Mouse (Mus musculus): ENCODE measurements around the gene Tmco1.

Tmco1 gene

DNA sequence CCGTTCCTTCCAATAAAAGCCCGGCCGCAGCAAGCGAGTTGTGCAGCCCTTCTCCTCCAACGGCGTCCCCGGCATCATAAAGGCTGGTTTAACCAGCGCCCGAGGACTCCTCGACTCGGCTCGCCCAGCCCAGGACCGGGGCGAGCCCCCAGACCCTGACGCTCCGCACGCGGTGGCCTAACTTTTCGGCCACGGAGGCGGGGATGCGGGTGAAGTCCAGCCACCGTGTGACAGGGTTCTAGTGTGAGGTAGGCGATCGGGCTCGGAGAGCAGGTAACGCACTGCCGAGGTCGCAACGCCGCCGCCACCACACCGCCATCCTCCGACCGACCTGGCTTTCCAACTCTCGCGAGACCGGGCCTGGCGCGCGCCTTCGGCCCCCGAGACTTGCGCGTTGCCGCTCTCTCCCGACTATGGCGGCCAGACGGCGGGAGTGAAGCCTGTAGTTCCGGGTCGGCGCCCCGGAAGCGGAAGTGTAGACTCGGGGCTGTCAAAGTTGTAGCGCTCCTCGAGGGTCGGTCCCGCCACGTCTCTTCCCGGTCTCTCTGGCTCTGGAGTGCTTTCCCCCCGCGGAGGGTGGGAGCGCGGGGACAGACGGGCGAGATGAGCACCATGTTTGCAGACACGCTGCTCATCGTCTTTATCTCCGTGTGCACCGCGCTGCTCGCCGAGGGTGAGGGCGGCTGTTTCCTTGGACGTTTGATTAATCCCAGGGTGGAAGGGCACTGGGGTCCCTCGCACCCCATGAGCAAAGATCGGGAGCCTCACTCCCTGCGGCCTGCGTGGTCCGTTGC is at the start of gene Tmco1:
Tmco1 (plus strand) TSS at position 118 of the 794 bp plus-strand sequence.
- peak; percentile 94 for DNase-seq (ENCODE audit: low read depth, low spot score)

DNA sequence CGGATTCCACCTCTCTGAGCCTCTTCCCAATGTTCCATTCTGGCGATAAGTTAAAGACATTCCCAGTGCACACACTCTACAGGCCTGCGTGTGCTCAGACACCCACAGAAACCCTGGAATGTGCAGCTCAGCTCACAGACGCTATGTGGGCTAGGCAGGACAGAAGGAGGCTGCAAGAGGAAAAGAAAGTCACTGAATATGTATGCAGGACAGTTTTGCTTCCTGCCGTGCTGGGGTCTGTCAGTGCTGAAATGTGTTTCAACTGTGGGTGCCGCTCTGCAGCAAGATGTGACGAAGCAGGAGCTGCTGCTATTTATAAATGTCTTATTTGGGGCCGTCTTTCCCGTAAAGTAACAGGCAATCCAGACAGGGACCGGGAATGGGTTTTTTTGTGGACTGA is 48.5 kb upstream of the Tmco1 start:
- DNase-seq (ENCODE audit: low read depth, low spot score): no peak

DNA sequence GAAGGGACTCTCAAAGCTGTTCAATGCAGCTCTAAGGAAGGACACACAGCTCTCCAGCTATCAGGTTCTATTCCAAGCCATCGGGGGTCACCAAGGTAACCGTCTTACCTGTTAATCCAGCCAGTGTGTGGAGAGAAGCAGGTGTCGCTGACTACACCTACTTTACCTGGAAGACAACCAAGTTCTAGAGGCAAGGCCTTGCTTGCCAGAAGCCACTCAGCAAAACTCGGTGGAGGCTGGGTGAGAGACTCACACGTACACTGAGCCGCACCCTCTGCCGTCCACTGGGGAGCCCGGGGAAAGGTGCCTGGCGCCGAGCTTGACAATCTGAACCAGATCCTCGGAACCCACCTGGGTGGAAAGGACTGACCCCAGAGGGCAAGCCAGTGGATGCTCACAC is 46.4 kb upstream of the Tmco1 start:
- no peak for DNase-seq (ENCODE audit: low read depth, low spot score)

DNA sequence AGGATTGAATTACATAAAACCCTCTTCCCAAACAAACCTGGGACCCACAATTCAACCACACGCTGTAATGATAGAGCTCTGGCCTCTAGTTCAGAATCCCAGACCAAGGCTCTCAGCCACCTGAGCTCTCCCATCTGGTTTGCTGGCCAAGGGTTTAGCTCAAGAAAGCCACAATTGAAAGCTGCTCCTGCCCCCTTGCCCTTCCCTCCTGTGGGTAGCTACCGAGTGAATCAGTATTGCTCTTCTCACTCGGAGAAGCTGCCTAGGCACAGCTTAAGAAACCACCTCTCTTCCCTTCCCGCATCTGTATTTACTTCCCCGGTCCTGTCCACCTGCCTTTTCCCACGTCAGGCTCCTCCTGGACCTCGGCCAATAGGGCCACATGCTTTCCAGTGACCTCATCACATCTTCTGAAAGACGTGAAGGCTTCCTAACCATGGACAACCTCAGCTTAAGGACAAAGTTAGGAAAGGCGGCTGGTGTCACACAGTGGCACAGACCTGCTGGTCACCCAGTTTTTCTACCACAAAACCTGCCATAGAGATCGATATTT is 45.6 kb upstream of the Tmco1 start:
- no peak for DNase-seq (ENCODE audit: low read depth, low spot score)

DNA sequence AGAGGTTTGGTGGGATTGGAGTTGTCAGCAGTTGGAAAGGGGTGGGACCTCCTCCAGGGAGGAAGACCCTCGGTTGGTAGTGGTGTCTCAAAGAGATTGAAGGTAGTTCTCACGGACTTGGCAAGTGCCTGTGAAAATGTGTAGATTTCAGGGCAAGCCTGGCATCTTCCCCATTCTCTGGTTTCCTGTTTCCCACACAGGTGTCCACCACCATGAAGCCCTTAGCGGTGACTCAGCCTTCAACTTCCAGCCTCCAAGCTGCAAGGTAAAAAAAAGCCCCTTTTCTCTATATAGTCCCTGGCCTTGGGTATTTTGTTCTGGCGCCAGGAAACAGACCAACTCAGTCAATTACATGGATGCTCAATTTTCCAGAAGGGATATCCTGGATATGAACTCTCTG is 42.8 kb upstream of the Tmco1 start:
- DNase-seq (ENCODE audit: low read depth, low spot score): no peak

DNA sequence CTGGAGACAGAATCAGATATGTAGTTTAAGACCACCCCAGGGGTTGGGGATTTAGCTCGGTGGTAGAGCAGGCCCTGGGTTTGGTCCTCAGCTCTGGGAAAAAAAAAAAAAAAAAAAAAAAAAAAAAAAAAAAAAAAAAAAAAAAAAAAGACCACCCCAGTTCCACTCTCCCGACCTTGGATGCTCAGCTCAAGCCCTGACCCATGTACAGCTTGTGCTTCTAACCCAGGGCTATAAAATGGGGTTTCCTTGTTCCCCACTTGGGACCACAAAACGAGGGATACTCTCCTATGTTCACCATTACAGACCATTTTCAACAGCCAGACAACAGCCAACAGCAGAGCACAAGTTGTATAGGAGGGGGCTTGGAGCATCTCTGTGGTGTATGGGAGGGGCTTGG is 41.5 kb upstream of the Tmco1 start:
- DNase-seq (ENCODE audit: low read depth, low spot score): no peak

DNA sequence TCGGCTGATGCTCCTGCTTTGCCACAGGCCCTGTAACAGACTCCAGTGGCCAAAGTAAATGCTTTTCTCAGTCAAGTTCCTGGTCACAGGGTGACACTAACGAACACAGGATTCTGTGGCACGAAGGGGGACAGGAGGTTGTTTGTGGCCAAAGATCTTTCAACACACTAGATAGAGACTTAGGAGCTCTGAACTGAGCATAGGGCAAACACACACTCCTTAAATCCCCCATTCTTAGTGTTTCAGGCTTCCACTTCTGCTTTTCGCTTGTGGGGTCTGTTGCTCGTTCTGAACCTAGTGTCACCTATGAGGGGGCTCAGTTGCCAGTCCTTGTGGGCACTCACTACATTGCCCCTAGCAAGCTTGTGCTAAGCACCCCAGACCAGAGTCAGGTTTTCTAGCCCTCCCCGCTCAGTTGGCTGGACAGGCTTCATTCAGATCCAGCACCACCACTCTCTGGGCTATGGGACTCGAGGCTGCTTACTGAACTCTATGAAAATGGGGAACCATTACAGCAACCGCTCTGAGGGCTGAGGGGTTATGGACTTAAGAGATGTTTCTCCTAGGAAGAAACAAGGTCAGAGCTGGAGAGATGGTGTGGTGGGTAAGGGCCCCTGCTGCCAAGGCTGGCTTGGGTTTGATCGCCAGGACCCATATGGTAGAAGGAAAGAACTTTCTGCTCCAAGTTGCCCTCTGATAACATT is 39.7 kb upstream of the Tmco1 start:
- DNase-seq (ENCODE audit: low read depth, low spot score): no peak

DNA sequence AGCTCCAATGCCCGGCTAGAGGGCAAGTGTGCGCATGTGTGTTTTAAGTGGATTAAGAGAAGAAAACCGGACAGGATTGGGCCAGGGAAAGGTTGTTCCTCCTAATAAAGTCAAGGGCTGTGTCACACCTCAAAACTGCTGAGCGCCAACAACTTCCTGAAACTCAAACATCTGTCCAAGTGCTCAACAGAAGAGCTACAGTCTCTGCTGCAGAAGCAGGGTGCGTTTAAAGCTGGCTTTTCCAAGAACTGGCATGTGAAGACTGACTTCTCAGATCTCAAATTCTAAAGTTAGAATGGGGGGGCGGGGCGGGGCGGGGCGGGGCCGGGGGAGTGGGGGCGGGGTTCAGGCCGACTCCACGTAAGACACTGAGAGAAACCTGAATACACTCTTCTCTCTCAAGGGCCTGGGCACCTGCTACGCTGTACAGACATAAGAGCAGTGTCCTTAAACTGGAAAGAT is 38.8 kb upstream of the Tmco1 start:
- no peak for DNase-seq (ENCODE audit: low read depth, low spot score)

DNA sequence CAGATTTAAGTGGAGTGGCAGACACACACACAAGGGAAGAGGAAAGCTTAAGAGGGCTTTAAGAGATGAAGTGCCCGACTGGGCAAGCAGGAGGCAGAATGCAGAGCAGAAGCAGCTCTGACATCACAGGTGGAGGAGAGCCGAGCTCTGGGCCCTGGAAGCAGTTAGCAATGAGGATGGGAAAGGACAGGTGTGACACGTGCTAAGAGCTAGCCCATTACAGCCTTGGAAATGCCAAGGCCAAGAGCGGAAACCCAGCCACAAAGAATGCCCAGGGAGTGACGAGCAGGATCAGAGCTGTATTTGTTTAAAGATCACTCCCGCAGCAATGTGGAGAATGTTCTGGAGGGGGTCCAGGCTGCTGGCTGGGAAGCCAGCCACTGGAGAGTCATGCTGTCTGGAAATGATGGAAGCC is 38.3 kb upstream of the Tmco1 start:
- no peak for DNase-seq (ENCODE audit: low read depth, low spot score)

DNA sequence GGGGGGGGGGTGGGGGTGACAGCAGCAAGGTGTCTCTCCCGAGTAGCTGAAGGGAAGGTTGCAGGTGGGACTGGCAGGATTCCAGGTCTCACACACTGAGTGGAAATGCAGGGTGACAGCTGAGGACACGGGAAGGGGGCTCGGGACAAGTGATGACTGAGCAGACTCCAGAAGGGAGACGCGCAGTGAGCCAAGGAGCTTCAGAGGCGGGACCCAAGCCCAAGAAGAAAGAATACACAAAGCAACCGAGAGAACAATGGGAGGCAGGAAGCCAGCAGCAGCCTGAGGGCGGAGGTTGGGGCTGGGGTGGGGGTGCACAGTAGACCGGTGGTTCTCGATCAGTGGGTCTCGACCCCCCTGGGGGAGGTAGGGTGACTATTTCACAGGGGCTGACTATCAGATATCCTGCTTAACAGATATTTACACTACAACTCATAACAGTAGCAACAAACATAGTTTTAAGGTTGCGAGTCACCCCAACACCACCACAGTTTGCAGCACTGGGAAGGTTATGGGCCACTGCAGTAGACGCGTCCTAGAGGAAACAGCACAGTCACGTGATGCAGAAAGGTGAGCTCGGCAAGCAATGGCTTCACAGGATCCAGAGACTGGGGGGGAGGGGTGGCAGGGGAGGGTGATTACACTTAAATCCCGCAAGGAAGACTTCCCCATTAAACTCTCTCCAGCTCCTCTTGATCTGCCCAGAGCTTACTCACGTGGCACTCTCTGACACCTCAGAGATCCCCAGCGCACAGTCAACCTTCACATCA is 37.7 kb upstream of the Tmco1 start:
- DNase-seq (ENCODE audit: low read depth, low spot score): no peak

DNA sequence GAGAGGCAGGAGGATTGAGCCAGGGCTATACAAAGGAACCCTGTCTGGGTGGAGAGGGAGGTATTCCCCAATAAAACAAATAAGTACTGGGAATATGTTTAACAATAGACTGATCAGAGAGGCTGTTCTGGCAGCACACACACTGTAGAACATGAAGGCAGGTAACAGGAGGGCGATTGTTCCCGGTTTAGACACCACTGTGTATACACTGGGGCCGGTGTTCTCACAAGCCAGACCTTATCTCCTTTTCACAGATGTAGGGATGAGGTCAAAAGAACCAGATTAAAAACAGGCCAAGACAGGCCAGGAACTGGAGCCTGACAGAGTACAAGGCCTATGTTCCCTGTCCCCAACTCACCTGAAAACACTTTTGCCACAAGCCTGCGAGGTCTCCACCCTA is 36.9 kb upstream of the Tmco1 start:
- DNase-seq (ENCODE audit: low read depth, low spot score): no peak

DNA sequence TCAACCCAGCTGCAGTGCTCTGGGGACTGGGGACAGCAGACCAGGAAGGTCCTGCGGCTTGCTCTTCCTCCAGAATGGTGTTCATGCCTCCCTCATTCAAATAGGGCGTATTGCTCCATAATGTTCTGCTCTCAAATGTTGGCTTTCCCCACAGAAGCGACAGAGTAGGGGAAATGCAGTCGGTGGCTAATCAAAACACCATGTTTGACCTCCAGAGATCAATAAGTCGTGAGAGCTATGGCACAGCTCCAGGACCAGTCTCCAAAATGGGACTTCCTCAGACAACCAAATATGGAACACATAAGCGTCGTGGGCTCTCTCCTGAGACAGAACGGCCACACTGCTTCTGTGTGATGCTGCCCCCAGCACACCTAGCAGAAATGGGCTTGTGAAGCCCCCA is 36.3 kb upstream of the Tmco1 start:
- DNase-seq (ENCODE audit: low read depth, low spot score): no peak

DNA sequence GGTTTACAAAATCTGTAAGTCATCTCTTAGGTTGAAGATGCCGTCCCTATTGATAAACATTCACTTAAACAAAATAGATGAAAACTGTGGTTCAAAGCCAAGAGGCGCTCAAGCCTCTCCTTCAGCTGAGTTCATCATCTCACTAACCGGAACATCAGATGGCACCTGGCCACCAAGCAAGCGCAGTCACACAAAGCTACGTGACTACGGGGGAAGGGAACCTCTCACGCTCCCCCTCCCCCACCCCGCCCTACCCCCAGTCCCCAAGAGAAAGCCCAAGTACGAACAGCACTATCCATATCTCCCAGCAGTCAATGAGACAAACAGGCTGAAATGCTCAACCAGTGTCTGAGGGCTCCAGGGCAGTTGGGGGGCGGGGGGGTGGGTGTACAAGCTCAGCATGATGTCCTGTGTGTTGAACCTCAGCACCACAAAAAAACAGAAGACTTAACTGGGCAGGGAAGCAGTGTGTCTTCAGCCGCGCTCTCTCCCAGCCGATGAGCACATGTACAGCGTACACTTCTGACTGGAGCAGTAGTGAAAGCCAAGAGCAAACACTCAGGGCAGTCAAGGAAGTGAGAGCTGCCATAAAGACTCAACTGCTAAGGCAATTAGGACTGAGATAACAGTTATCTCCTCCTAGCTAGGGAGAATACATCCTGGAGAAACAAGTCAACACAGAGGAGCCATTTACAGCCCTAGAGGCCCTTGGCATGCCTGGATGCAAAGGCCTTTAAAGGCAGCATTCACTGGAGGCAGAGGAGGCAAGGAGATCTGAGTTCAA is 34.6 kb upstream of the Tmco1 start:
- DNase-seq (ENCODE audit: low read depth, low spot score): no peak

DNA sequence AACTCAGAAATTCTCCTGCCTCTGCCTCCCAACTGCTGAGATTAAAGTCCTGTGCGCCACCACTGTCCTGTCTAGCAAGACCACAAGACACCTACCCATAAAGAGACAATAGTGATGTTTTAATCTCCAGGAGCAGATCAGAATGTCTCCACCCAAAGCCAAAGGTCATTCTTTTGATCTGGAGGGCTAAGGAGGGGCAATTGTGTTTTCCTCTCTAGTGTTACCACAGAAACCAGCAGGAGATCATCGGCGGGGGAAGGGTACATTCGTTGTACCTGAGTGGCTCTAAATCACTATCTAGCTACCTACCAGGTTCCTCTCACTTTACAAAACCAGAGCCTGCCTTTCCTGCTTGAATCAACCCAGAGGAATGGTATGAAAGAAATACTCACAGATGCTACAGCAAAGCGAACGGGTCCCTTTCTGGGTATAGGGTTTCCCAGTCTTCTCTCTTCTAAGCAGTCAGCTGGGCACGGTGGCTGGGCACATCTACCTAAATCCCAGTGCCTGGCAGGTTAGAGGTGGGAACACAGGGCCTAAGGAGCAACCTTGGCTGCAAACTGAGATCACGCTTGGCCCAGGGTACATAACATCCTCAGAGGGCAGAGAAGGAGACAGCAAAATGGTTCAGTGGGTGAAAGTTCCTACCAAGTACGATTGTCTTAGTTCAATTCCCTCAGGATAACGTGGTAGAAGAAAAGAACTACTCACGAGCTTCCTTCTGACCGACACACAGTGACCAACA is 33.4 kb upstream of the Tmco1 start:
- DNase-seq (ENCODE audit: low read depth, low spot score): no peak

DNA sequence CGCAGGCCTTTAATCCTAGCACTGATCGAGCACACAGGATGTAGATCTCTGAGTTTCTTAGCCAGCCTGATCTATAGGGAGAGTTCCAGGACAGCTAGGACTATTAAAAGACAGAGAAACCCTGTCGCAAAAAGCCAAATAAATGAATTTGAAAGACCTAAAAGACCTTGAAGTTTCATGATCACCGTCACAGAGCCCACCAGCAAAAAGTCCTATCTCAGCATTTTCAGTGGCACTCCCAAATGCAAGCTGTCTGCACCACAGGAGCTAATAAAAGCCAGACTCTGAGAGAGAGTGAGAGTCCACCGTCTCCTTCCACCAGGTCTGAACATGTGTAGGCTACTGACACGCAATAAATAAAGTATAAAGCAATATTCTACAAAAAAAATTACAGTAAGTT is 29.8 kb upstream of the Tmco1 start:
- no peak for DNase-seq (ENCODE audit: low read depth, low spot score)

DNA sequence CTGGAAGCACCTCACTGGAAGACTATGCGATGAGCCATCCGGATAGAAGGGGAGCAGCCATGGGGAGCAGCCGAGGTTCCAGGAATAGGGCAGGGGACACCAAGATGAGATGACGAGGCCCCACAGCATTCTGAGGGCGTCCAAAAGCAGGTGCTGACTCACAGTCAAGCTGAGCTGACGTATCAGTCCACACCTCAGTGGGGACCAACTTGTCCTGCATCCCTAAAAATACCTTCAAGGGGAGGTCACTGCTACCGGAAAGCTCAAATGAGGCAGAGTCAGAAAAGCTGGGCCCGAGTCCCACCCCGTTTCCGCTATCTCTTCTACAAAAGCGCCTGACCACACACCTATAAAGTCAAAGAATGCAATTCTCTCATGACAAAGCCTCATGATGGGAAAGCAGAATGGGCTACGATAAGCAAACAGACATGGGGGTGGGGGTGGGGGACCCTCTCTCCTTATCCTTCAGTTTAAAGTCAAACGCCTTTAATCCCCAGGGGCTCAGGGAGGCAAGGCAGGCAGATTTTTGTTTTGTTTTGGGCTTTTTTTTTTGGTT is 28.9 kb upstream of the Tmco1 start:
- no peak for DNase-seq (ENCODE audit: low read depth, low spot score)

DNA sequence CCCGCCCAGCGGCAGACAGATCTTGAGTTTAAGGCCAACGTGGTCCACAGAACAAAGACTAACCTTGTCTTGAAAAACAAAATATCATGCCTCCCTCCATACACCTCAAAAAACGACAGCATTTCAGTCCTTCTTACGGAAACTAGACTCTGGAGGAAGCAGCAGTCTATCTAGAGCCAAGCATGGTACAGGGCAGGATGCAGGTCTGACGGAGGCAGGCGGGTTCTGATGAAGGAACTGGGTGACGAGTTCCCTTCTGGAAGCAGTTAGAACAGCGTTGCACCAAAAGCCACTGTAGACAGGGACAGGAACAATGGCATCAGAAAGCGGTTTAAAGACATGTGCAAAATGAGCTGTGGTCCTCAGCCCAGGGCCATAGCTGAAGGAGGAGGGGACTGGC is 28.1 kb upstream of the Tmco1 start:
- DNase-seq (ENCODE audit: low read depth, low spot score): no peak

DNA sequence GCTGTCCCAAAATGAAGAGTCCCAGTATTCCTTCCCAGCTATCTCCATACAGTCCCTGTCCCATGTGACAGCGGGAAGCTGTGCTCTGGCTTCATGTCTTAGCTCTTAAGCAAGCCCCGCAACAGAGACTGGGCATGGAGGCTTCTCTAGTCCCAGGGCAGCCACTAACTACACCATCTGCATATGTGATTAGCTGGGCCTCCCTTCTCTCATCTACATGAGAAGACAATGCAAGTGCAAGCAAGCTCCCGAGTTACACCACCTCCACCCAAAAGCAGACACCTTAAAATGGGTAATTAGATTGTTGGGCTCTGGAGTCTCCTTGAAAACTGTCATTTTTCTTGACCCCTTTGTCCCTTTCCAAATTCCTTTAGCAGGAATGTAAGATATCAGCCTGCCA is 26.1 kb upstream of the Tmco1 start:
- no peak for DNase-seq (ENCODE audit: low read depth, low spot score)

DNA sequence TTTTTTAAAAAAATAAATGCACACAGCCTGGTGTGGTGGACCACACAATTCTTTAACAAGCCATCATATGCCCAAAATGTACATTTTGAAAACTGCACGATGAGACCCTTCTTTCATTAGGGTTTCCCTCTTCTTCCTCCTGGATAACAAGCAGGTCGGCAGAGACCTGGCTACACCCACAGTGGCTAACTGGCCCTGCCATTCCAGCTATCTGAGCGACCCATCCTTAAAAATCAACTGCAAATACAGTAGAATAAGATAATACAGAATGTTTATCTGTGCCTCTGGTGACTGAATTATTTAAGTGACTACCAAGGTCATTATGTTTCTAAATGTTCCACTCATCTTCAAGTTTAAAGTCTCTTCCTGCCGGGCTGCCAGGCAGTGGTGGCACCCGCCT is 25.4 kb upstream of the Tmco1 start:
- no peak for DNase-seq (ENCODE audit: low read depth, low spot score)

Measured in forelimb bud, embryonic 11.5 days (tissue).